Mouse (Mus musculus) regulatory T cell (primary cell): ENCODE data around the gene D10Wsu102e.
"Not testable (repeated sequence)": the region's sequence is repeated elsewhere in the genome, so short reads cannot be mapped to it uniquely, and the experiment has no call there.

ENCODE experiments used
- in situ Hi-C: fragments of 300-600 bp; cut with MboI, MseI; formaldehyde crosslinking; loops from one replicate; pipeline ENCODE4 v1.15.1; 2025; ENCODE audit warnings: high pct_unique_total_duplicates

D10Wsu102e gene

GRCm38 (mm10) chr10:83383863-83384262, 23.8 kb downstream of the D10Wsu102e start:
- in situ Hi-C loops = no loop called here

- in situ Hi-C loops = no loop called here
These were observed 24.6 kb downstream of the D10Wsu102e start for GRCm38 (mm10) chr10:83384456-83385215.

- in situ Hi-C loops = no loop called here
These were observed 25.4 kb downstream of the D10Wsu102e start for GRCm38 (mm10) chr10:83385330-83385910.

- in situ Hi-C loops = no loop called here
These were observed 37.3 kb downstream of the D10Wsu102e start for GRCm38 (mm10) chr10:83397336-83397735.

GRCm38 (mm10) chr10:83400896-83401295, 40.9 kb downstream of the D10Wsu102e start:
- in situ Hi-C loops = loop anchor here (10.0 kb wide), 1 partner anchor 54 kb away; no protein-coding TSS in a partner anchor

- in situ Hi-C loops = loop anchor here (5.0 to 10.0 kb wide), 2 partner anchors 50 to 92 kb away; no protein-coding TSS in a partner anchor
These were observed 45.0 kb downstream of the D10Wsu102e start for GRCm38 (mm10) chr10:83405031-83405430.

- in situ Hi-C loops = loop anchor here (5.0 to 10.0 kb wide), 2 partner anchors 49 to 92 kb away; no protein-coding TSS in a partner anchor
These were observed 45.7 kb downstream of the D10Wsu102e start for GRCm38 (mm10) chr10:83405711-83406110.

- in situ Hi-C loops = loop anchor here (5.0 to 10.0 kb wide), 2 partner anchors 48 to 90 kb away; no protein-coding TSS in a partner anchor
These were observed 47.1 kb downstream of the D10Wsu102e start for GRCm38 (mm10) chr10:83407141-83407540.

- in situ Hi-C loops = not testable (repeated sequence)
These were observed 58.4 kb downstream of the D10Wsu102e start for GRCm38 (mm10) chr10:83418466-83418865.

- in situ Hi-C loops = no loop called here
These were observed 88.6 kb downstream of the D10Wsu102e start for GRCm38 (mm10) chr10:83448582-83448981.

GRCm38 (mm10) chr10:83457531-83457930, 97.5 kb downstream of the D10Wsu102e start:
- in situ Hi-C loops = loop anchor here (10.0 kb wide), 1 partner anchor 53 kb away; no protein-coding TSS in a partner anchor

- in situ Hi-C loops = no loop called here
These were observed 115.2 kb downstream of the D10Wsu102e start for GRCm38 (mm10) chr10:83475226-83475625.

GRCm38 (mm10) chr10:83477286-83477685, 117.3 kb downstream of the D10Wsu102e start:
- in situ Hi-C loops = no loop called here

- in situ Hi-C loops = no loop called here
These were observed 130.5 kb downstream of the D10Wsu102e start for GRCm38 (mm10) chr10:83490506-83490905.

- in situ Hi-C loops = loop anchor here (5.0 kb wide), 1 partner anchor 90 kb away; no protein-coding TSS in a partner anchor
These were observed 137.3 kb downstream of the D10Wsu102e start for GRCm38 (mm10) chr10:83497321-83497720.

GRCm38 (mm10) chr10:83508962-83509660, 149.1 kb downstream of the D10Wsu102e start:
- in situ Hi-C loops = loop anchor here (5.0 kb wide), 1 partner anchor 67 kb away; no protein-coding TSS in a partner anchor

GRCm38 (mm10) chr10:83511304-83511703, 151.3 kb downstream of the D10Wsu102e start:
- in situ Hi-C loops = loop anchor here (10.0 kb wide), 1 partner anchor 607 kb away; no protein-coding TSS in a partner anchor

GRCm38 (mm10) chr10:83513736-83514135, 153.7 kb downstream of the D10Wsu102e start:
- in situ Hi-C loops = loop anchor here (10.0 kb wide), 1 partner anchor 609 kb away; no protein-coding TSS in a partner anchor

- in situ Hi-C loops = no loop called here
These were observed 161.0 kb downstream of the D10Wsu102e start for GRCm38 (mm10) chr10:83520990-83521389.

- in situ Hi-C loops = not testable (repeated sequence)
These were observed 164.2 kb downstream of the D10Wsu102e start for GRCm38 (mm10) chr10:83524238-83524637.

- in situ Hi-C loops = loop anchor here (25.0 kb wide), 1 partner anchor 868 kb away; no protein-coding TSS in a partner anchor
These were observed 170.5 kb downstream of the D10Wsu102e start for GRCm38 (mm10) chr10:83530384-83530967.
